18 mouse cellular contexts compared by ENCODE assay signal in genomic region chr15:8302944-8303343, GRCm38 (mm10).
A peak's percentile ranks its signal among the peaks of the same experiment; 100 is the strongest.
DNase-seq lines count a peak whose midpoint lies in the region; ATAC-seq lines count a peak whose summit lies in the region.
"Had no signal": no experiment of that assay in that cellular context is flagged by ENCODE, and none has a peak within 500 bp of the region (broad histone marks: within the 10 kb centered on the region; RNA-seq: fewer than 3 reads in every experiment).

No protein-coding gene starts in this region.

- peak; percentile 57; the same call in 1 of the 2 replicates for ATAC-seq in frontal cortex, adult (ENCODE audit: low TSS enrichment)
- ATAC-seq: activated CD4-positive, CD25-positive, alpha-beta regulatory T cell, adult 4 months; CD4-positive, CD25-positive, alpha-beta regulatory T cell, adult 4 months; Patski had no signal

- intact Hi-C loops in gastrocnemius, postnatal 36 days (cut with DNase I), result no loop called here

- no peak for DNase-seq in frontal cortex, postnatal 14 days (ENCODE audit: low spot score in 2 of 2)
- DNase-seq in brain, adult 2 months (ENCODE audit: low read depth, low spot score), result peak; percentile 55
- DNase-seq in gastrocnemius, postnatal 36 days, result no peak
- DNase-seq: adrenal gland, adult 2 months; adrenal gland, adult 8-10 months; adrenal gland, postnatal 10 days; adrenal gland, postnatal 14 days; adrenal gland, postnatal 25 days; adrenal gland, postnatal 36 days; B cell, adult 2 months; cerebellum, adult 11 months; cerebellum, adult 11-12 months; cerebellum, adult 18-20 months; cerebellum, adult 2 months had no signal
